Mouse (Mus musculus) spleen, postnatal 14 days (tissue): Measurements from ENCODE around the gene Zrsr2.

Source experiments
- DNase-seq, 2 experiments: peaks; one replicate each; pipeline ENCODE4 v3.0.0; 2021 to 2022; ENCODE audit warnings: low spot score in 2 of 2

The Zrsr2 gene

DNA sequence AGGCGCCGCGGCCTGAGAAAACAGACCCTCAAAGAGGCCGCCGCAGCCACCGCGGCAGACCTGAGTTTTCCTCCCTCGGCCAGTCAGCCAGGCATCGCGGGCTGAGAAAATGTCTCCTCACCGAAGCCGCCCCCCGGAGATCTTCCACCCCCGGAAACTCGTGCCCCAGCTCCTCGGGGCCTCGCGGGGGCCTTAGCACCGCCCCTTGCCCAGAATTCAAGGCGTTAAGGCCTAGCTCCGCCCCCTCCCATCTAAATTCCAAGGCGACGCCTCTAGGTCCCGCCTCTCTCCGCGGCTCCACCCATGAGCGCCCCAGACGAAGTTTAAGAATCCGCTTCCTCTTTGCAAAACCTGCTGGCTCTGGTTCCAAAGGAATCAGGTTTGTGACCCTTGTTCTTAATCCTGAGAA is at the start of gene Zrsr2:
Gene Zrsr2 (minus strand): TSS at position 195 of the 409 bp plus-strand sequence.
- DNase-seq: peak; percentile 68 to 76

DNA sequence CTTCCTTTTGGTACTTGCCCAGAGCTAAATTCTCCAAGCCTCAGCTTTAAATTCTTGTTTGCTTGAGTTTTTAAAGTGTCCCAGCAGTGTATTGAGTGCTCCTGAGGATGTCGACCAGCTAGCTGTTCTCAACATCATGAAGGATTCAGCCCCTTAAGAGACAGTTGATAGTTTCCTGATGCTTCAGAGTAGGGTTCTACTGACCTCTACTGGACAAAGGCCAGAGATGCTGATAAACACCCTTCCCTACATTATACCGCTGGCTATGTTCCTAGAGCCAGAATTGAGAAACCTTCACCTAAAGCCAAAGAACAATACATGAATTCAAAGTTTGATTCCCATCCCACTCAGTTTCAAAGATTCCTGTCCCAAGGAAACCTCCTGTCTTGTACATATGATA is 46.3 kb upstream of the Zrsr2 start:
- DNase-seq: no peak

DNA sequence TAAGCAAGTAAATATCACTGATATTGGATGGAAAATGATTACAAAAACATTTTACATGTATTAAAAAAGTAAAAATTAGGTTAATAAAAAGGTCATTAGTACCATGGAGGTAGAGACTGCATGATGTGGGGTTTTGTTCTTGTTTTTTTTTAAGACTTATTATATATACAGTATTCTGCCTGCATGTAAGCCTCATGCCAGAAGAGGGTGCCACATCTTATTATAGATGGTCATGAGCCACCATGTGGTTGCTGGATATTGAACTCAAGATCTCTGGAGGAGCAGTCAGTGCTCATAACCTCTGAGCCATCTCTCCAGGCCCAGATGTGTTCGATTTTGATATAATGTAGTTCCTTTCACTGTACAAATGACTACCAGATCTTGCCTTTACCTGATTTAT is 41.4 kb upstream of the Zrsr2 start:
- DNase-seq: no peak

DNA sequence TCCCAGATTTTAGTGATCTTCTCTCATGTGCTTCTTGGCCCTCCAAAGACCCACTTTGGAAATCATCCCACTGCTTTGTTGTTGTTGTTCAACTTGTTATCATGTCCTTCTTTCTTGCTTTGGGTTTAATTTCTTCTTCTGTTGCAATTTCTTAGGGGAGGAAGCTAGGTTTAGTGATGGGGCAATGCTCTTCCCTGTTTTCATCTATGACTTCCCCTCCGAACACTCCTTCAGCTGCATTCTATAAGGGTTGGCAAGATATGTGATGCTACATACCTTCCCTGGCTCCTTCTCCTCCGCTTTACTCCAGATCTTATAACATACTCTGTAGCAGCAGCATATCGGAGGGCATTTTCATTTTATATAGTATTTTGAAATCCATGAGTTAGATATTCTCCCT is 38.3 kb upstream of the Zrsr2 start:
- DNase-seq: no peak

GRCm38 (mm10) chrX:163987718-163988374 is 29.4 kb upstream of the Zrsr2 start:
- DNase-seq: no peak

DNA sequence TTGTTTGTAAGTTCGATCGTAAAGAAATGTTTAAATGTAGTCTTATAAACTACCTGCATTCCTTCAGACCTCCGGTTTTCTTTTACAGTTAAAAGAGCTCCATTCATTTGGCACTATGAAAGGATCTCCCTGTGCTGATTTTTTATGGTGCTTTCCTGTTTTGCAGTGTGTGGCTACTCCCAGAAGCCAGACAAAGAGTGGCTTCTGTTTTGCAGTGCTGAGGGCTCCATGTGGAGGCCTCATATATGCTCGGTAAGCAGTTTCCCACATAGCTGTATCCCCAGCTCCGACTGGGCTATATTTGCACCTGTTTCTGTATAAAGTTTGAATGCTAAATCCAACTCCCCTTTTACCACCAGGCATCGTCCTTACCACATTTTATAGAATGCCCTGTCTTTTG is 23.7 kb upstream of the Zrsr2 start:
- DNase-seq: no peak

DNA sequence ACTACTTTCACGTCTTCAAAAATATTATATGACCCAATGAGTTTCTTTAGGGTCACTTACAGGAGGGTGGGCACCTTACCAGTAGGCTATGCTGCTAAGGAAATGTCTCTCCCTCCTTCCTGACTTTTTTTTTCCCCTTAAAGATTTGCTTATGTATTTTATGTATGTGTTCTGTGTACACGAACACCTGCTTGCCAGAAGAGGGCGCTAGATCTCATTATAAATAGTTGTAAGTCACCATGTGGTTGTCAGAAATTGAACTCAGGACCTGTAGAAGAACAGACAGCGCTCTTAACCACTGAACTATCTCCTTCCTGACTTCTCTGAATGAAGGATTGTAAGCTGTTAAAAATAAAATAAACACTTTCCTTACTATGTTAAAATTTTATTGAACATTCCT is 23.0 kb upstream of the Zrsr2 start:
- no peak for DNase-seq

DNA sequence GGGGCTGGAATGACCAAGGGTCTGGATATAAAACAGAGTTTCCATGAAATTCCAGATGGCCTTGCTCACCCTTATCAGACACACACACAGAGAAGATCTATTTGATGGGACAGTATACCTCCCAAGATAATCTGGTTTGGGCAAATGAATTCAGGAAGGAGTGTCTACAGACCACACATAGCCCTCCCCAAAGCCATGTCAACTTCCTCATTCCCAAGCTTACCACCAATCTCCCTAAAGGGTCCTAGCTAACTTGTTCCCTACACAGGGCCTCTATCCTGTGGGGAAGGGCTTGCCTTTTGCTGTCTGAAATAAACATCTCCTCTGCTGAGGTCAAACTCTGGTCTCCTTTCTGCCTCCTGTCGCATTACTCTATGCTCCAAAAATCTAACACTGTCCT is 22.6 kb upstream of the Zrsr2 start:
- no peak for DNase-seq

DNA sequence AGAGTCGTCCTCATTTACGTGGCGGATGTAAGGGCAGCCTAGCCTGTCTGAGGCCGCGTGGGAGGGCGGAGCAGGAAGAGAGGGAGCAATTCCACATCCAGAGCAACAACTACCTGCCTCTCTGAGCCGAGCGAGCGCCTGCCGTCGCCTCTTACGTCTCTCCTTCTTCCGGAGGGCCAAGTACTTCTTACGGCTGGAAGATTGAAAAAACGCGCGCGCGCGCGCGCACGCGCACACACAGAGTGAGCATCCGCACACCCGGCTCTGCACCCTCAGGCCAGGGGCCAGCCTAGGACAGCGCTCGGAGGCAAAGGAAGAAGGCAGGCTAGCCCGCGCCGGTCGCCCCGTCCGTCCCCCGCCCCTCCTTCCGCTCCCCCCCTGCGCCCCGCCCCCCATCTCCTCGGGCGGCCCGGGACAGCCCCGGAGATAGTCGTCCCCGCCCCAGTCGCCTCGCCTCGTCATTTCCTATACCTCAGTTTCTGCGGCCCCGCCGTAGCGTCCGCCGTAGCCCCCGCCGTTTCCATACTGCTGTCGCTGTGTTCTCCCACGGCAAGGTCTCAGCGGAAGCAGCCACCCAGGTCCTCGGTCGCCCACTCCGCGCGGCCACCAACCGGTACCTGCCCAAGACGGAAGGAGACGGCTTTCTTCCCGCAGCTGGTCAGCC is 526 bp downstream of the Zrsr2 start:
- peak; percentile 38 to 53 for DNase-seq

DNA sequence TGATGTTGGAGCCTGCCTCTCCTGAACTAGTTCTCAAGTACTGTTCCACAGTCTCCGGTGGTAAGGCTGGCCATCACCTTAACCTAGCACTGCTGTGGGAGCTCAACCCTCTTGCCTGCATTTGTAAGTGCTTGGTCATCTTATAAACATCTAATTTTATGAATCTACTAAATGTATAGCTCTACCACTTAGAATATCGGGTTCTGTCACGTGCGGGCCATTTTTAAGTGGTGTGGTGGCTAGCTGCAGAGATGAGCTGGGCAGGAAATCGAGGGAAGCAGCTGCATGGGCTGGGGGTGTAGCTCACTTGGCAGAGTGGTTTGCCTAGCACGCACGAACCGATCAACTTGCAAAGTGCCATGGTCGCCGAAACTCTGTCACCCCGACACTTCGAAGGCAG is 1.1 kb downstream of the Zrsr2 start:
- DNase-seq: no peak

DNA sequence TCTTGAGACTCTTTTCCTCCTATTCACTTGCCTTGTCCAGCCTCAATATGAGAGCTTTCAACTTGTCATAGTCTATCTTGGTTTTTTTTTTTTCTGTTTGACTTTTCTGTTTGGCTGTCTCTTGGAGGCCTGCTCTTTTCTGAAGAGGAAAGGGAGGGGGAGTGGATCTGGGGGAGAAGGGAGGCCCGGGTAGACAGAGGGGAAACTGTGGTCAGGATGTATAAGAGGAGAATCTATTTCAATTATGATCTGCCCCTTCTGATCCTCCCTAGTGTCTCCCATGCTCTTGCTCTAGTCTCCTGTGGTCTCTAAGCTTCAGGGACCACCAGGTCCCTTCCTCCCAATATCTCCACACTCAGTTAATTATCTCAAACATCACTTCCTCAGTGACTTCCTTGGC is 6.8 kb downstream of the Zrsr2 start:
- no peak for DNase-seq

DNA sequence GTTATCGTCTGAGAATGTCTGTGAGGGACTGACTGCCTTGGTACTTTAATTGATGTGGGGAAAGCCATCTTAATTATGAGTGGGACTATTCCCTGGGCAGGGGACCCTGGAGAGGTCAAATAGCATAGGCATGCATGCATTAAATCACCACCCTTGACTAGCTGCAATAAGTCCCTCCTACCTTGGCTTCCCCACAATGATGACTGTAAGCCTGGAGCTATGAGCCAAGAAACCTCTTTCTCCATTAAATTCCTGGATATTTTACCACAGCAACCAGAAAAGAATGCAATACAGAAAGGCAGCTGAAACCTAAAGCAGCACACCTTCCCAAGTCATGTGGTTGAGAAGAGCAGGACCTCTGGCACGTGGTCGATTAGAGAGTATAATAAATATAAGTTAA is 14.1 kb downstream of the Zrsr2 start:
- no peak for DNase-seq

GRCm38 (mm10) chrX:163938587-163938986 is 19.9 kb downstream of the Zrsr2 start:
- DNase-seq: no peak

GRCm38 (mm10) chrX:163934731-163935130 is 23.7 kb downstream of the Zrsr2 start:
- no peak for DNase-seq

DNA sequence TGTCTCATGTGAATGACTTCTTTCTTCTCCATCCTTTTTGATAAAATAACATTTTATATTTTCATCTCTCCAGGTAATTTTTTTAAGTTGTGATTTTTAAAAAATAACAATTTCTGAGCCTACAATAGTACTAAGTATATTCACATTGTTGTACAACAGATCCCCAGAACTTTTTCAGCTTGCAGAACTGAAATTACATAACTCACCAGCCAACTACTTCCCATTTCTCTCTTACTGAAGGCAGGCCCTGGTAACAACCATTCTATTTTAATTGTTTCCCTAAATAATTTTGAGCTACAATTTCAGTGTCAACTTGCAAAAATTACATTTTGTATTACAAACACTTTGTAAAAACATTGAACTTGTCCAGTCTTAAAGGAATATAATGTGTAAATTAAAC is 28.9 kb downstream of the Zrsr2 start:
- no peak for DNase-seq

DNA sequence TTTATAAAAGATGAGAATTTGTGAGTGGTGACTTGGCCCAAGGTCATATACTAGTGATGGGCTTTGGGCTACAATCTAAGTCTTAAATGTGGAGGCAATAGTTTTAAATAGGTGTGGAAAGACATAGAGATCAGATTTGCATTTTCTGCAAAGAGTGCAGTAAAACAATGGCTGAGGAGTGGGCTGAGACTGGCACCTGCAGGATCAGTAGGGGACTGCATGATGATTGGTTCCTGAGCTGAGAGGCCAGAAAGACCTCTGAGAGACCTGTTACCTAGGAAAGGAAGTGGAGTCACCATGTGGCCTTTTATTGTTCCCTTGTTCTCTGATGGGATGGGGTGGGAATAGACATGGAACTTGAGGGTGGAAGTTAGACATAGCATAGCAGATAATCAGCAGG is 45.7 kb downstream of the Zrsr2 start:
- DNase-seq: peak in 1 of 2 experiments; percentile 6

- peak; percentile 7 to 15 for DNase-seq
Observed at GRCm38 (mm10) chrX:163909381-163909780, 49.1 kb downstream of the Zrsr2 start.

- DNase-seq: peak; percentile 84 to 88
Observed at GRCm38 (mm10) chrX:163908337-163909250, 49.9 kb downstream of the Zrsr2 start, which contains the start of gene Ap1s2. TSS of gene Ap1s2 (plus strand) at chrX:163909017.

GRCm38 (mm10) chrX:163908003-163908336 is 50.5 kb downstream of the Zrsr2 start:
- no peak for DNase-seq

DNA sequence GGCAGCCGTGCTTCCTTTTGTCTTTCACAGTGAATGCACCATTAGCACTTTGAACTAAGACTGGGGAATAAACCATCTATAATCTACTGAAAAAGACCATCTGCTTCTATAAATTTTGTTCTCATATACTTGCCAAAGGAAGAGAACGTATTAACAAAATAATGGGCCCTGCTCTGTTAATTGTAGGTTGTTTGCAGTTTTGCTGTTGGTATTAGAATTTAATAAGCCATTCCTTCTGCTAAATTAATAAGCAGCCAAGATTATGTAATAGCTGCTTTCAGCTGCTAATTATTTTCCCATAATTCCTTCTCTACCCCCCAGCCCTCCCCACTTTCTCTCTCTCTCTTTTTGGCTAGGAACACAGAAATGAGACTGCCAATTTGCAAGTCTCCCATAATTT is 51.6 kb downstream of the Zrsr2 start:
- no peak for DNase-seq

GRCm38 (mm10) chrX:163899431-163900020 is 58.9 kb downstream of the Zrsr2 start:
- no peak for DNase-seq

- DNase-seq: no peak
Observed at GRCm38 (mm10) chrX:163897354-163897753, 61.1 kb downstream of the Zrsr2 start.
